Mouse (Mus musculus): ENCODE data around the gene Syt5. TPM values are rescaled to one million over a fixed set of nuclear protein-coding genes. Genes with fewer than 3 reads are reported as not detected.
A peak's percentile ranks its signal among the peaks of the same experiment; 100 is the strongest.
"Not testable (repeated sequence)": the region's sequence is repeated elsewhere in the genome, so short reads cannot be mapped to it uniquely, and the experiment has no call there.

Syt5 gene
- total RNA-seq, 2 experiments from 2014 or later, result 199 to 217 TPM

- DNase-seq (ENCODE audit: low spot score in 2 of 2), result no peak
- no peak for TF ChIP-seq CTCF (conservative IDR thresholded peaks at IDR 0.05)
- no peak overlapping the region for H3K4me3 ChIP-seq
- H3K27ac ChIP-seq, result no peak overlapping the region
These were observed 11.0 kb downstream of the Syt5 start for GRCm38 (mm10) chr7:4536369-4536768.

GRCm38 (mm10) chr7:4532005-4532729 is 15.2 kb downstream of the Syt5 start, which contains the start of gene Dnaaf3:
Dnaaf3 (minus strand) TSS chr7:4532453.
- Histone ChIP-seq H3K4me3 (peak within 1 kb of the TSS; percentile 15; the same call in 1 of the 2 replicates), H3K27ac (no peak within 1 kb of the TSS)
- no peak for TF ChIP-seq CTCF (conservative IDR thresholded peaks at IDR 0.05)
- no peak for DNase-seq (ENCODE audit: low spot score in 2 of 2)

GRCm38 (mm10) chr7:4530166-4530565 is 17.2 kb downstream of the Syt5 start:
- H3K4me3 ChIP-seq; DNase-seq (ENCODE audit: low spot score in 2 of 2); H3K27ac ChIP-seq: not testable (repeated sequence)

- DNase-seq (ENCODE audit: low spot score in 2 of 2), result no peak
- Histone ChIP-seq H3K27ac (no peak overlapping the region), H3K4me3 (no peak overlapping the region)
- no peak for TF ChIP-seq CTCF (conservative IDR thresholded peaks at IDR 0.05)
These were observed 20.0 kb downstream of the Syt5 start for GRCm38 (mm10) chr7:4527302-4527689.

GRCm38 (mm10) chr7:4526341-4527301 is 20.7 kb downstream of the Syt5 start:
- TF ChIP-seq CTCF (conservative IDR thresholded peaks at IDR 0.05), result peak; percentile 77
- 0 out of 2 replicates have a peak overlapping the region, but pooled peaks have one; percentile 18 for H3K27ac ChIP-seq
- DNase-seq (ENCODE audit: low spot score in 2 of 2), result peak; percentile 54 to 76
- H3K4me3 ChIP-seq, result peak overlapping the region; percentile 40

- H3K27ac ChIP-seq, H3K4me3 ChIP-seq: not testable (repeated sequence)
- peak in 1 of 2 experiments; percentile 57 for DNase-seq (ENCODE audit: low spot score in 2 of 2)
- TF ChIP-seq CTCF (conservative IDR thresholded peaks at IDR 0.05), result peak; percentile 75
These were observed 23.0 kb downstream of the Syt5 start, which contains the start of gene Tnni3 for GRCm38 (mm10) chr7:4524212-4524922. Tnni3 (minus strand) TSS chr7:4524229.

- DNase-seq (ENCODE audit: low spot score in 2 of 2), result no peak
- Histone ChIP-seq H3K4me3 (no peak overlapping the region), H3K27ac (no peak overlapping the region)
- TF ChIP-seq CTCF (conservative IDR thresholded peaks at IDR 0.05), result no peak
These were observed 23.9 kb downstream of the Syt5 start for GRCm38 (mm10) chr7:4523205-4524130.

GRCm38 (mm10) chr7:4522292-4522691 is 25.0 kb downstream of the Syt5 start:
- Histone ChIP-seq H3K4me3 (no peak overlapping the region), H3K27ac (no peak overlapping the region)
- TF ChIP-seq CTCF (conservative IDR thresholded peaks at IDR 0.05), result no peak
- DNase-seq (ENCODE audit: low spot score in 2 of 2), result no peak

- no peak for DNase-seq (ENCODE audit: low spot score in 2 of 2)
- peak overlapping the region; percentile 15; the same call in 1 of the 2 replicates for H3K4me3 ChIP-seq
- 0 out of 2 replicates have a peak, but pooled peaks have one; percentile 15 for TF ChIP-seq CTCF (conservative IDR thresholded peaks at IDR 0.05)
These were observed 25.9 kb downstream of the Syt5 start for GRCm38 (mm10) chr7:4521231-4522003.

GRCm38 (mm10) chr7:4518487-4518886 is 28.9 kb downstream of the Syt5 start:
- no peak overlapping the region for H3K27ac ChIP-seq
- TF ChIP-seq CTCF (conservative IDR thresholded peaks at IDR 0.05), result no peak
- no peak for DNase-seq (ENCODE audit: low spot score in 2 of 2)
- H3K4me3 ChIP-seq, result no peak overlapping the region

More at GRCm38 (mm10) chr7:4521231-4522003, 25.9 kb downstream of the Syt5 start:
- H3K27ac ChIP-seq, result no peak overlapping the region
